19 mouse cellular contexts compared by ENCODE assay signal in genomic region chr13:102154609-102154899, GRCm38 (mm10).
"Had no signal": no experiment of that assay in that cellular context is flagged by ENCODE, and none has a peak within 500 bp of the region (broad histone marks: within the 10 kb centered on the region; RNA-seq: fewer than 3 reads in every experiment).

No protein-coding gene starts in this region.

- H3K27me3 ChIP-seq: kidney, embryonic 15.5 days; limb, embryonic 13.5 days; liver, embryonic 12.5 days; liver, embryonic 15.5 days; midbrain, embryonic 15.5 days; stomach, embryonic 15.5 days had no signal

- H3K36me3 ChIP-seq: kidney, embryonic 15.5 days; limb, embryonic 10.5 days; limb, embryonic 13.5 days; liver, embryonic 12.5 days; liver, embryonic 15.5 days; midbrain, embryonic 12.5 days; midbrain, embryonic 15.5 days; stomach, embryonic 15.5 days had no signal

- DNase-seq: kidney, adult 18-20 months; layer of hippocampus, adult 9-11 months; liver; lung, adult 18-20 months; retina, postnatal 1 day; right cerebral cortex, postnatal 25 days; spleen, adult 18-20 months; thymus, postnatal 25 days had no signal

- H3K4me1 ChIP-seq: liver, embryonic 12.5 days; liver, embryonic 15.5 days; stomach, embryonic 15.5 days had no signal

- H3K4me2 ChIP-seq: kidney, embryonic 15.5 days; limb, embryonic 13.5 days; liver, embryonic 12.5 days; liver, embryonic 15.5 days; midbrain, embryonic 12.5 days; midbrain, embryonic 15.5 days; stomach, embryonic 15.5 days had no signal

- H3K4me3 ChIP-seq: kidney, embryonic 15.5 days; layer of hippocampus, adult 2 months; limb, embryonic 10.5 days; limb, embryonic 13.5 days; liver, embryonic 12.5 days; liver, embryonic 15.5 days; midbrain, embryonic 12.5 days; midbrain, embryonic 15.5 days; stomach, embryonic 15.5 days had no signal

- H3K9me3 ChIP-seq: kidney, embryonic 15.5 days; limb, embryonic 10.5 days; limb, embryonic 13.5 days; liver, embryonic 12.5 days; liver, embryonic 15.5 days; midbrain, embryonic 12.5 days; midbrain, embryonic 15.5 days; stomach, embryonic 15.5 days had no signal

- H3K9ac ChIP-seq: kidney, embryonic 15.5 days; limb, embryonic 13.5 days; liver, embryonic 12.5 days; liver, embryonic 15.5 days; midbrain, embryonic 12.5 days; midbrain, embryonic 15.5 days; stomach, embryonic 15.5 days had no signal

- ATAC-seq: intestine, embryonic 16.5 days; liver, embryonic 12.5 days; midbrain, embryonic 15.5 days had no signal

- H3K27ac ChIP-seq: kidney, embryonic 15.5 days; layer of hippocampus, adult 2 months; limb, embryonic 10.5 days; limb, embryonic 13.5 days; liver, embryonic 12.5 days; liver, embryonic 15.5 days; macrophage; midbrain, embryonic 12.5 days; midbrain, embryonic 15.5 days; stomach, embryonic 15.5 days had no signal
